Mouse (Mus musculus) hindbrain, embryonic 16.5 days (tissue): ENCODE results near the gene Sbk2. TPM values are rescaled to one million over a fixed set of nuclear protein-coding genes. Genes with fewer than 3 reads are reported as not detected.
A peak's percentile ranks its signal among the peaks of the same experiment; 100 is the strongest.

Experiments used
- ATAC-seq: fragments of 200-750 bp; cut with Nextera tagmentation; 2 replicates; pipeline ENCODE4 v1.8.0; 2017; ENCODE audit warnings: moderate TSS enrichment, moderate library complexity
- H3K27ac ChIP-seq: fragments of 300-500 bp; sonication (generic); 2 replicates; pipeline ENCODE4 v1.5.1; 2014; ENCODE audit warnings: low read depth, mild to moderate bottlenecking, control low read depth, low read length, moderate library complexity
- H3K27me3 ChIP-seq: fragments of 300-500 bp; sonication (generic); replicated peaks from 2 replicates; pipeline ENCODE4 v1.6.1; 2014; ENCODE audit warnings: low read length; ENCODE audit not compliant: control insufficient read depth, insufficient read depth
- H3K36me3 ChIP-seq: fragments of 300-500 bp; sonication (generic); 2 replicates; pipeline ENCODE4 v1.6.1; 2014; ENCODE audit warnings: mild to moderate bottlenecking, low read length, moderate library complexity, mixed read lengths; ENCODE audit not compliant: control insufficient read depth, insufficient read depth
- H3K4me1 ChIP-seq: fragments of 300-500 bp; sonication (generic); 2 replicates; pipeline ENCODE4 v1.6.1; 2014; ENCODE audit warnings: low read depth, low read length; ENCODE audit not compliant: control insufficient read depth, insufficient read depth
- H3K4me2 ChIP-seq: fragments of 300-500 bp; sonication (generic); 2 replicates; pipeline ENCODE4 v1.6.1; 2014; ENCODE audit warnings: mild to moderate bottlenecking, low read length, control low read depth, moderate library complexity
- H3K4me3 ChIP-seq: fragments of 300-500 bp; sonication (generic); 2 replicates; pipeline ENCODE4 v1.5.1; 2014; ENCODE audit warnings: mild to moderate bottlenecking, low read length, control low read depth, moderate library complexity
- H3K9ac ChIP-seq: fragments of 300-500 bp; sonication (generic); 2 replicates; pipeline ENCODE4 v1.6.1; 2014; ENCODE audit warnings: low read depth, mild to moderate bottlenecking, control low read depth, low read length, moderate library complexity
- H3K9me3 ChIP-seq: fragments of 300-500 bp; sonication (generic); 2 replicates; pipeline ENCODE4 v1.6.1; 2014; ENCODE audit warnings: mild to moderate bottlenecking, low read length, moderate library complexity; ENCODE audit not compliant: control insufficient read depth
- WGBS: fragments of 180-500 bp; shearing (Covaris S2); extraction: QIAGEN DNeasy Blood & Tissue Kit; methylation state at CpG from one replicate; pipeline ENCODE4 v1.1.7; 2014; 5-methylcytosine and 5-hydroxymethylcytosine counted together
- polyA plus RNA-seq: library from polyadenylated mRNA; unstranded; fragments of >200 nt; fragmentation: Nextera tagmentation; extraction: Ambion mirVana; gene quantifications from 2 replicates; pipeline ENCODE4 v1.2.1, GENCODE M21; 2015

The Sbk2 gene
- polyA plus RNA-seq, 1 experiment from 2014 or later: not detected

DNA sequence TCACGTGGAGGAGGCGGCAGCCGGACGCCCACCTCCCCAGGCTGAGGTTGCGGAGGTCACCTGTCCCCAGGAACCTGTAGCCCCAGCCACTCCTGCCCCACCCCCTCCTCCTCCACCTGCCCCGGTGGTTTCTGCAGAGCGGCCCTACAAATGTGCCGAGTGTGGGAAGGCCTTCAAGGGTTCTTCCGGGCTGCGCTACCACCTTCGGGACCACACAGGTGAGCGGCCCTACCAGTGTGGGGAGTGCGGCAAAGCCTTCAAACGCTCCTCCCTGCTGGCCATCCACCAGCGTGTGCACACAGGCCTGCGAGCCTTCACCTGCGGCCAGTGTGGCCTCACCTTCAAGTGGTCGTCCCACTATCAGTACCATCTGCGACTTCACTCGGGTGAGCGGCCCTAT, 44.2 kb downstream of the Sbk2 start:
- peaks cover 45% of the 10 kb centered on the region for H3K4me1 ChIP-seq
- ATAC-seq: no peak
- no peak overlapping the region for H3K9ac ChIP-seq
- no peaks in the 10 kb centered on the region for H3K27me3 ChIP-seq
- H3K4me3 ChIP-seq: no peak overlapping the region; the same call in 1 of the 2 replicates
- no peak overlapping the region for H3K4me2 ChIP-seq
- peaks cover 24% of the 10 kb centered on the region for H3K36me3 ChIP-seq
- 92% methylated on average over 21 of the region's 21 CpGs for WGBS
- H3K27ac ChIP-seq: no peak overlapping the region
- H3K9me3 ChIP-seq: no peaks in the 10 kb centered on the region

DNA sequence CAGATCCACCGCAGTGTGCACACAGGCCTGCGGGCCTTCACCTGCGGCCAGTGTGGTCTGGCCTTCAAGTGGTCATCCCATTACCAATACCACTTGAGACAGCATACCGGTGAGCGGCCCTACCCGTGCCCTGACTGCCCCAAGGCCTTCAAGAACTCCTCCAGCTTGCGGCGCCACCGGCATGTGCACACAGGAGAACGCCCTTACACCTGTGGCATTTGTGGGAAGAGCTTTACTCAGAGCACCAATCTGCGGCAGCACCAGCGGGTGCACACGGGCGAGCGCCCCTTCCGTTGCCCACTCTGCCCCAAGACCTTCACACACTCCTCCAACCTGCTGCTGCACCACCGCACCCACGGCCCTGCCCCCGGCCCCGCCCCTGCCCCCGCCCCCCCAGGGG, 45.1 kb downstream of the Sbk2 start:
- no peak for ATAC-seq
- WGBS: 86% methylated on average over 15 of the region's 21 CpGs

DNA sequence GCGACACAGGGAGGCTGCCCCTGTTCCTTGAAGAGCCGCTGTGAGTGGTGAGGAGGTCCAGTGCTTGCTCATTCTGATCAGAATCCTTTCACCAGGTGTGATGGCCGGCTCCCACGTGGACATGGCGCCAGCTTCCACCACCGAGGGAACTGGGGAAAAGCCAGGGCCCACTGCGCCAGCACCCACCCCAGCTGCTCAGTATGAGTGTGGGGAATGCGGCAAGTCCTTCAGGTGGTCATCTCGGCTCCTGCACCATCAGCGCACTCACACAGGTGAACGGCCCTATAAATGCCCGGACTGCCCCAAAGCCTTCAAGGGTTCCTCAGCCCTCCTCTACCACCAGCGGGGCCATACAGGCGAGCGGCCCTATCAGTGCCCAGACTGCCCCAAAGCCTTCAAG, 45.5 kb downstream of the Sbk2 start:
- no peak overlapping the region for H3K27ac ChIP-seq
- no peaks in the 10 kb centered on the region for H3K27me3 ChIP-seq
- no peaks in the 10 kb centered on the region for H3K9me3 ChIP-seq
- WGBS: 92% methylated on average over 15 of the region's 15 CpGs
- H3K36me3 ChIP-seq: peaks cover 24% of the 10 kb centered on the region
- H3K4me1 ChIP-seq: peaks cover 37% of the 10 kb centered on the region
- no peak overlapping the region for H3K4me2 ChIP-seq
- H3K9ac ChIP-seq: no peak overlapping the region; the same call in 1 of the 2 replicates
- ATAC-seq: no peak
- no peak overlapping the region for H3K4me3 ChIP-seq

More for the DNA sequence above, 45.1 kb downstream of the Sbk2 start:
- peaks cover 24% of the 10 kb centered on the region for H3K36me3 ChIP-seq
- H3K4me1 ChIP-seq: peaks cover 40% of the 10 kb centered on the region
- no peaks in the 10 kb centered on the region for H3K9me3 ChIP-seq
- no peak overlapping the region for H3K27ac ChIP-seq
- H3K27me3 ChIP-seq: no peaks in the 10 kb centered on the region
- H3K4me2 ChIP-seq: no peak overlapping the region
- H3K9ac ChIP-seq: no peak overlapping the region; the same call in 1 of the 2 replicates
- no peak overlapping the region for H3K4me3 ChIP-seq

DNA sequence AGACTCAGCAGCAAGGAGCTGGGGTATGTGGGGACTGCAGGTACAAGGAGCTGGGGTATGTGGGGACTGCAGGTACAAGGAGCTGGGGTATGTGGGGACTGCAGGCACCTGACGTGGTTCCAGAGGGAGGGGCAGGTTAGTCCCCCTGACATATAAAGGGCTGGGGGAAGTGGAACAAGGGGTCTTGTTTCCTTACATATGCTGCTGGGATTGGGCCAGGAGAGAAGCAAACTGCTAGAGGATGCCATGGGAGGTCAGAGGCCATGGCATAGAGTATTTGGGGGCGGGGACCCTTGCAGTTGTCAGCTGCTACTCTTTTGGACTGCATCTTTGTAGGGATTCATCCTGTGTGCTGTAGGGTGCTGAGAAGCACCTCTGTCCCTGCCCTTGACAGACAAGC, 46.7 kb downstream of the Sbk2 start:
- ATAC-seq: no peak
- Histone ChIP-seq H3K4me1 (peaks cover 32% of the 10 kb centered on the region), H3K4me3 (no peak overlapping the region), H3K4me2 (no peak overlapping the region), H3K9me3 (no peaks in the 10 kb centered on the region), H3K9ac (no peak overlapping the region), H3K27ac (no peak overlapping the region), H3K27me3 (no peaks in the 10 kb centered on the region), H3K36me3 (peaks cover 24% of the 10 kb centered on the region)
- 87% methylated on average over 2 of the region's 2 CpGs for WGBS

DNA sequence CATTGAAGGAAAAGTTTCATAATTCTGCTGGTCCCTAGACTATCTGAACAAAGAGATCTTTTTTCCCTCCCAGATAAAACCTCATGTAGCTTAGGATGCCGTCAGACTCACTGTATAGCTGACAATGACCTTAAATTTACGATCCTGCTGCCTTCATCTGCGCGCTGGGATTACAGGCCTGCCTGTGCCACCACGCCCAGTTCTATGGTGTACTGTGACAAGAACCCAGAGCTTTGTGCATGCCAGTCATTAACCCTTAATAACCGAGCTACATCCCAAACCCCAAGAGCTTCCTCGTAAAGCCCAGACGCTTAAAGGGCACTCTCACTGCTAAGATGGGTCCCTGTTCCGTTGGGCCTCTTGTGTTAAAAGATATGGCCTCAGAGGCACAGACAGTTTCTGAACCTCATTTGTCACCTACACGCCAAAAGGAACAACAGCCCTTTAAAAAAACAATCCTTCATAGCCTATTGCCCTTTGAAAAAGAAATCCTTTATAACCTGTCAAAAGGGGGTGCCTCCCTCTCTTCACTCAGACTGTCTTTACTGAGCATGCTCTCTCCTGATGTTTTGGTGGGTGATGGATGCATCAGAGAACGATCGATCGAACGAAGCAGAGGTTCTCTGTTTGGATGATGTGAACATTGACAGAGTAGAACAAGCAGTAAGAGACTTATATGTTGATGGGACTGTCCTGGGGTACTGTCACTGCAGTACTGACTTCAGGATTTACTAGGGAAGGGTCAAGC, 48.4 kb downstream of the Sbk2 start:
- H3K27ac ChIP-seq: peak overlapping the region; percentile 99
- ATAC-seq: peak; percentile 49
- peak overlapping the region; percentile 75 for H3K4me3 ChIP-seq
- WGBS: 12% methylated on average over 14 of the region's 14 CpGs
- no peaks in the 10 kb centered on the region for H3K27me3 ChIP-seq
- H3K9ac ChIP-seq: peak overlapping the region; percentile 94
- peaks cover 22% of the 10 kb centered on the region for H3K36me3 ChIP-seq
- H3K4me1 ChIP-seq: peaks cover 19% of the 10 kb centered on the region
- H3K9me3 ChIP-seq: no peaks in the 10 kb centered on the region
- peak overlapping the region; percentile 78 for H3K4me2 ChIP-seq

DNA sequence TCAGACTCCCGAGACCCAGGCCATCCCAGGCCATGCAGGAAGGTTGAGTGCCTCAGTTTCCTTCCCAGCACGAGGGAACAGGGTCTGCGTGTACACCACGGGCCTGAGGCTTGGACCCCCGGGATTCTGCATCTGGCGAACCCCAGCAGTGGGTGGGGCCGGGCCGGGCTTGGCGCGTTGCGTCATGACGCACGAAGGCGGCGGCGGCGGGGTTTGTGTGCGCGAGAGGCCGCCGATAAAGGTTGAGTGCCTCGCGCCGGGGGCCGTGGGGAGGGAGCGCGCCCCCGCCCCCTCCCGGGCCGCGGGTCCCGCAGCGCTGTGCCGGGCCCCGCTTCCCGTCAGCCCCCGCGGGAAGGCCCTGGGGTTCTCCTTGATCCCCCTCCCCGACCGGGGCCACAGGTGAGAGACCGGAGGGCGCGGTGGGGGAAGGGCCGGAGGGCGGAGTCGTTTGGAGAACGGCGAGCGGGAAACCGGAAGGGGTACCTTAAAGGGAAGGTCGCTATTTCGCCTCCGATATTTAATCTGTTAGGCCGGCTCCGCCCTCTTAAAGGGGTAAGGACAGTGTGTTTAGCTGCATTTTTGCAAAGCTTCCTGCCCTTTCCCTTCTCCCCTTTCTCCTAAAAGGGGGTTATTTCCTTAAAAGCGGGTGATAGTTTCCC, 49.1 kb downstream of the Sbk2 start, which contains the start of gene Zfp628:
Gene Zfp628, plus strand, starts transcription at position 211 of the 659 bp plus-strand sequence.
- Histone ChIP-seq H3K9ac (peak within 1 kb of the TSS; percentile 94), H3K4me2 (peak within 1 kb of the TSS; percentile 78), H3K4me1 (peaks cover 19% of the 10 kb centered on the region), H3K27me3 (no peaks in the 10 kb centered on the region), H3K9me3 (no peaks in the 10 kb centered on the region), H3K27ac (peak within 1 kb of the TSS; percentile 99), H3K4me3 (peak within 1 kb of the TSS; percentile 75), H3K36me3 (peaks cover 15% of the 10 kb centered on the region)
- ATAC-seq: peak; percentile 92
- WGBS: under 1% methylated on average over 41 of the region's 56 CpGs

DNA sequence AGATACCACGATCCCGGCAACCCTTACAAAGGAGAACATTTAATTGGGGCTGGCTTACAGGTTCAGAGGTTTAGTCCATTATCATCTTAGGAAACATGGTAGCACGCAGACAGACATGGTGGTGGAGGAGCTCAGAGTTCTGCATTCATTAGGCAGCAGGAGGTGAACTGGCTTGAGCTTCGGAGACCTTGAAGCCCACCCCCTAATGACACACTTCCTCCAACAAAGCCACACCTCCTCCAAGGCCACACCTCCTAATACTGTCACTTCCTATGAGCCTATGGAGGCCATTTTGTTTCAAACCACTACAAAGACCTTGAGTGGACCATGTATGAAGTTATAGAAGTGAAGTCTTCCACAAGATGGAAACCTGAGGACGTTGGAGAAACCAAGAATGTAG, 52.0 kb downstream of the Sbk2 start:
- Histone ChIP-seq H3K27me3 (no peaks in the 10 kb centered on the region), H3K4me1 (peaks cover 19% of the 10 kb centered on the region), H3K9me3 (no peaks in the 10 kb centered on the region), H3K36me3 (no peaks in the 10 kb centered on the region), H3K4me2 (no peak overlapping the region; the same call in 1 of the 2 replicates), H3K9ac (no peak overlapping the region), H3K4me3 (peak overlapping the region; percentile 14), H3K27ac (no peak overlapping the region)
- WGBS: 65% methylated on average over 5 of the region's 5 CpGs
- no peak for ATAC-seq

DNA sequence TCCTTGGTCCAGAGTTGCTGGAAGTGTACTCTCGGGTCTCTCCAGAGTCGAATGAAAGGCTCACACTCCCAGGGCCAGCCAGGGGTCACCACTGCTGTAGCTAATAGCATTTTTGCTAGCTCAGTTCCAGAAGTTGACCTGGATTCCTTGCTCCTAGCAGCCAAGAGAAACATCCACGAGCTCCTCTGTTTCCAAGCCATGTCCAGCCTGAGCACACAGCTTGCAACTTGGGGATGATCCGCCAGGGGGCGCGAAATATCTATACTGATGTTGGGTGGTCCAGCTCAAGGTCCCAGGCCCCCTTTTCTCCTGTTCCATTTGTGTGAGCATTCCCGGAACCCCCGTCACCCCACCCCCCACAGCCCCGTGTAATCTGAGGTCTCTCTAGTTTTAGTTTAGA, 52.6 kb downstream of the Sbk2 start:
- no peak overlapping the region for H3K27ac ChIP-seq
- H3K9me3 ChIP-seq: no peaks in the 10 kb centered on the region
- no peak overlapping the region; the same call in 1 of the 2 replicates for H3K4me3 ChIP-seq
- no peak overlapping the region; the same call in 1 of the 2 replicates for H3K9ac ChIP-seq
- no peak for ATAC-seq
- H3K4me1 ChIP-seq: peaks cover 12% of the 10 kb centered on the region
- WGBS: 39% methylated on average over 9 of the region's 9 CpGs
- H3K27me3 ChIP-seq: no peaks in the 10 kb centered on the region
- no peaks in the 10 kb centered on the region for H3K36me3 ChIP-seq
- H3K4me2 ChIP-seq: peak overlapping the region; percentile 2; the same call in 1 of the 2 replicates

DNA sequence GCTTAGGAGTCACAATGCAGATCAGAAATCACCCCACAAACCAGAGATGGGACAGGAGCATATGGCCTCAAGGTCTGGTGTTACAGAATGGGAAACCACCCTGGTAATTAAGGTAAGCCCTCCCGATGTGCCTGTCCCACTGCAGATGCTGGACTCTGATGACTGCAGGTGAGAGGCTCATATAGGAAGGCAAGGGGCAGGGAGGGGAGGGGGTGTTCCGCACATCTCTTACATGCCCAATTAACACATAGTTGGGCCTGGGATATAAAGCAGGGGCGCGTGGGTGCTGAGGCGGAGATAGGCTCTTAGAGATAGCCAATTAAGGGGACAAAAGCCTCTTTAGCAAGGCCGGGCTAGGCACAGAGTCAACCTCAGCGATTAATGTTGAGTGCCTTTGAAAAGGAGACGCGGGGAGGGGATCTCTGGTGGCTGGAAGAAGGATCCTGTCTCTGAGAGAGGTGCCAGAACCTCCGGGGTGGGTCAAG, 57.7 kb downstream of the Sbk2 start, which contains the start of gene Gm36210:
Gene Gm36210, minus strand, starts transcription at position 51 of the 485 bp plus-strand sequence.
- H3K4me3 ChIP-seq: no peak within 1 kb of the TSS
- no peaks in the 10 kb centered on the region for H3K9me3 ChIP-seq
- ATAC-seq: no peak
- no peaks in the 10 kb centered on the region for H3K27me3 ChIP-seq
- H3K36me3 ChIP-seq: no peaks in the 10 kb centered on the region
- no peak within 1 kb of the TSS for H3K9ac ChIP-seq
- no peaks in the 10 kb centered on the region for H3K4me1 ChIP-seq
- H3K27ac ChIP-seq: no peak within 1 kb of the TSS
- WGBS: 54% methylated on average over 10 of the region's 10 CpGs
- no peak within 1 kb of the TSS for H3K4me2 ChIP-seq
